Mouse (Mus musculus) c-Kit-negative CD71-positive TER-119-positive erythroid progenitor cells, embryonic 14.5 days (primary cell): Measurements from ENCODE around the gene Enho.

ENCODE experiments used
- DNase-seq: peaks from one replicate; pipeline ENCODE4 v3.0.0-alpha.2; 2013; ENCODE audit warnings: low read depth, low spot score

Enho gene

DNA sequence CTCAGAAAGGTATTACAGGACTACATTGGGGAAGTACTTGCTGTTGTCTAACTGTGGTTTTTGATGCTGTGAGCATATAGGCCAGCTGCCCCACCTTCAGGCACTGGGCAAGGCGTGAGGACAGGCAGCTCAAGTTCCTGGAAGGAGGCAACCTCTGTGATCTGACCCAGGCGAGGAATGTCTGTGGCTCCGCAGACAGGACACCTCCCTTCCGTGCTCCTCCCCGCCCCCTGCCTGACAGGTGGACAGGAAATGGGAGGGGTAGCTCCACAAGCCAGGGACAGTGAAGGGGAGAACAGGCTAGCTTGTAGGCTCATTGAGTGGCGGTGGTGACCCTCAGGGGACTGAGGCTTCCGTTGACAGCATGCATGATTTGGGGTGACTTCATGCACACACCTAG is 24.4 kb upstream of the Enho start:
- no peak for DNase-seq

DNA sequence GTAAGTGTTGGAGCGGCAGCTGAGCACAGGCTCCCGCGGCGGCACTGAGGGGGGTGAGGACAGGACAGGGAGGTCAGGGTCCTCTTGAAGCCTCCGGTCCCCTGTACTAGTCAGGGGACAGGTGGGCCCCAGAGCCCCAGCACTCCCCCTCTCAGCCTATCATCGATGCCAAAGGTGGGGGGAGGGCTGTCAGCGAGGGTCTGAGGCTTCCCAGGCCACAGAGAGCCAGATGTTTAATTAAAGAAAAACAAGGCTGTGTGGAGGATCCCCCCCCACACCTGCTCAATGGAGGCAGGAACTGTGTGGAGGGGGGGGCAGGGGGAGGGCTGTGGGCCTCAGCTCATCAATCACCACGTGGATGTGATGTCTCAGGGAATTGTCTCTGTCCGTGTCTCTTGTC is 23.5 kb upstream of the Enho start:
- no peak for DNase-seq

- DNase-seq = no peak
These were observed 22.6 kb upstream of the Enho start for GRCm38 (mm10) chr4:41662723-41663122.

GRCm38 (mm10) chr4:41660851-41661430 is 20.8 kb upstream of the Enho start:
- DNase-seq = no peak

- DNase-seq = no peak
These were observed 19.4 kb upstream of the Enho start for GRCm38 (mm10) chr4:41659556-41659955.

DNA sequence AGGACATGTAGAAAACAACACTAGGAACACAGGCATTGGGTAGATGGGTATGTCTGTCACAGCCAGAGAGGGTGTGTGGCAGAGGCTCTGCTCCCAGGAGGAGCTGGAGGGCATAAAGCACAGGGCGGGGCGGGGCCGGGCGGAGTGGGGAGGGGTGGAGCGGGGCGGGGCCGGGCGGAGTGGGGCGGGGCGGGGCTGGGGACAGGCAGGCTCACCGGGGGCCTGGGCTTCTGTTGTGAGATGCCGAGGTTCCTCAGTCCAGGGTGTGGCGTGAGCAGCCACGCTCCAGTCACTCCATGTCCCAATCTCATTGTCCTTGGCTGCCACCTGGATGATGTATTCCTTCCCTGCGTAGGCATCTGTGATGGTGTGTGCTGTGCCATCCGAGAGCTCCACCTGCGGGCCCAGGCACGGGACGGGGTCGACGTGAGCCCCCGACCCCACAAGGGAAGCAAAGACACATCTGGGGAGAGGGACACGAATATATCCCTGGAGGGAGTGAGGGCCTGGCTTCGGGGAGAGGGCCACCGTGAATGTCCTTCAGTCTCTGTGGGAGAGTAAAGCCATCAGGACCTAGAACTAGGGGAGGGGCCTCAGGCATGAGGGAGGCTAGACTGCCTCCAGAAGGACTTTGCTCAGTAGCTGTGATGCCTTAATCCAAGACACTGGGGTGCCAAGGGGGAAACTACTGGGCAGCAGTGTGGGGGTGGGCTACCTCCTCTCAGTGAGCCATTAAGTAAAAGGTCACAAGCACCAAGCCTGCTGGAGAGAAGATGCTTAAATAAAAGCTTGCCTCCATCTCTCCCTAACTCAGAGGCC is 18.7 kb upstream of the Enho start:
- DNase-seq = no peak

DNA sequence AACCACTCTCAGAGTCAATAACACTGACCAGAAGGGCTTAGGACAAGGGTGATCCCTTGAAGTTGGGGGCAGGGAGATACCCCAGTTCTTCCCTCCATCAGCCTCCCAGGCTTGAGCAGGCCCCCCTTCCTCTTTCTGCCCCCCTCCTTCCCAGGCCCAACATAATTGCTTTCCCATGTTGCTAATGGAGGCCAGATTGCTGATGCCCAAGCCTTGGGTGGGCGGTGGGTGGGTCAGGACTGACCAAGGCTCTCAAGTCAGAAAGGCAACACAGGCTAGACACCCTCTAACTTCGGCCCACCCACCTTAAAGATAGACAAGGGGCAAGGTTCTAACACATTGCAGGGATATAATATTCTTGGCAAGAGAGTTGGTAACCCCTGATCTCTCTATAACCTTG is 15.4 kb upstream of the Enho start:
- DNase-seq = no peak

GRCm38 (mm10) chr4:41654217-41654616 is 14.1 kb upstream of the Enho start:
- DNase-seq = no peak

GRCm38 (mm10) chr4:41653730-41654129 is 13.6 kb upstream of the Enho start:
- DNase-seq = no peak

GRCm38 (mm10) chr4:41653296-41653695 is 13.2 kb upstream of the Enho start:
- DNase-seq = peak; percentile 11

- peak; percentile 26 for DNase-seq
These were observed 8.5 kb upstream of the Enho start for GRCm38 (mm10) chr4:41648627-41649026.

DNA sequence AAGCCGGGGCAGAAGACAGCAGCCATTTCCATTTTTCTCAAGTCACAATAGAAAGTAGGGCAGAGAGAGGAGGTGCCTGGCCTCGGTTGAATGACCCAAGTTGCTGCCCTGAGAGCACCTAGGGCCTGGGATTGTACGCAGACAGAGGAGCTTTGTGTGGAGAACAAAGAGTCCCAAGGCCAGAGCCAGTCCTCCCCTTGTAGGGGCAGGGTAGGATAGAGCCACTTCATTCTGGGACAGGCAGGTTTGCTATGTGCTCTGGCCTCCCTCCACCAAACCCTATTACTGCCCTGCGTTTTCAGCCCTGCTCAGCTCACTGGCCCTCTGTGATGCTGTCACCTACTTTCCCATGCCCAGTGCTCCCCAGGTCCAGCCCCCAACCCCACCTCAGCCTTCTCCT is 8.0 kb upstream of the Enho start:
- DNase-seq = no peak

- no peak for DNase-seq
These were observed 5.4 kb upstream of the Enho start for GRCm38 (mm10) chr4:41645488-41645887.

DNA sequence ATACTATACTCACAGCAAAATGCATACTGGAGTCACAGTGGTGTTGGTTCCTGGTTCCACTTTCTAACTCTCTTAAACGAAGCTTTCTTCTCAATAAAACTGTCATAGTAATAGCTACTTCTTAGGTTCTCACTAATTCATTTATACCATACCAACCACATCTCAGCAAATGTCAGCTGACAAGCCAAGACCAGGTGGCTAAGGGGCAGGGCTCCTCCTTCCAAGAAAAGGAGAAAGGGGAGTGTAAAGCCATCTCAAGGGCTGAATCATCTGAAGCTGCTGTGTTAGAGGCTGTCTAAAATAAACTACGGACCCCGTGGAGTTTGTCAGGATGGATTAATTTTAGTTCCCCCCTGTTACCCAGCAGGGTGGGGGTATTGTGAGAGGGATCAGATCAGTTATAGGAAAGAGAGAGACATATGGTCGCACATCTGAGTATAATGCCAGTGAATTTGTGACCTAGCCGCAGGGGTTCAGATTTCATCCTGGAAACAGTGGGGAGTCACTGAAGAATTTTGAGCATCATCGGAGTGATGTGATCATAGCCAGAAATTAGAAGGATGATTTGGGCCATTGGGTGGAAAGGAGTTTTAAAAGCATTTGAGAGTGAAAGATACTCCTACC is 1.2 kb upstream of the Enho start:
- DNase-seq = no peak

GRCm38 (mm10) chr4:41639214-41639841 is 796 bp downstream of the Enho start:
- DNase-seq = no peak

- no peak for DNase-seq
These were observed 1.3 kb downstream of the Enho start for GRCm38 (mm10) chr4:41638828-41639213.

DNA sequence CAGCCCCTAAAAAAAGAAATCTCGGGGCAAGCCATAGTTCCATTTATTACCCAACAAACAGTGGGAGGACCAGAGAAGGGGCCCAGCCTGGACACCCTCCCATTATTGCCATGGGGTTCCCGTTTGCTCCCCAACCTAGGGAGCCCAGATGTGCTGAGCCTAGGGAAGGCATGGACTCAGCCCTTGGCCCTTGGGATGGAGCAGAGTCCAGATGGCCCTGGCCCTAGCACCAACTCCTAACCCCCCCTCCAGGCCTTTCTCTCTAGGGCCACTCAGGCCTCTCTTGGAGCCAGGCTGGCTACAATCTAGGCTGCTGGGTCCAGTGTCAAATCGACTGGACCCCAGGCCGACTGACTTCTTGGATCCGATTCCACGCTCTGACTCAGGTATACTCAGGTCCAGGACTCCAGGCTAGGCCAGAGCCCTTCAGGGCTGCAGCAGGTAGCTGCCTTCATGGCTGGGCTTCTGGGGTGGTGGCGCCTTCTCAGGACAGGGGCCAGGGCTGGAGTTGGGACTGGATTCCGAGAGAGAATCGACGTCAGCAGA is 1.9 kb downstream of the Enho start:
- no peak for DNase-seq

- DNase-seq = no peak
These were observed 3.1 kb downstream of the Enho start for GRCm38 (mm10) chr4:41636882-41637635.

DNA sequence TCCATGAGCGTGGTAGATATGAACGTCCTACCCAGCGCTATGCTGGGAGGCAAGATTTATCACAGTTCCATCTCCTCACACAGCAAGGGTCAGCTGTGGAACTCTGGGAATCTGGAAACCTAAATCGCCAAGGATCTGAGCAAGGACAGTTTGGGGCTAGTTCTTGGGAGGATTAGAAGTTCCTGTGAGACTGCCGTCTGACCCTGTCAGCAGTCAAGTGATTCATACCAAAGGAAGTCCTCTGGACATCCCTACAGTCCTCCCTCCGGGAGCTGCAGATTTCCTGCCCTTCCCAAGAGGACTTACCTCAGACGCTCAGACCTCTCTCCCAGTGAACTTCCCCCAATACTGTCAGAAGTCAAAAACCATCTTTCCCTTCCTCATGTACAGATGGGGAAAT is 3.8 kb downstream of the Enho start:
- no peak for DNase-seq

DNA sequence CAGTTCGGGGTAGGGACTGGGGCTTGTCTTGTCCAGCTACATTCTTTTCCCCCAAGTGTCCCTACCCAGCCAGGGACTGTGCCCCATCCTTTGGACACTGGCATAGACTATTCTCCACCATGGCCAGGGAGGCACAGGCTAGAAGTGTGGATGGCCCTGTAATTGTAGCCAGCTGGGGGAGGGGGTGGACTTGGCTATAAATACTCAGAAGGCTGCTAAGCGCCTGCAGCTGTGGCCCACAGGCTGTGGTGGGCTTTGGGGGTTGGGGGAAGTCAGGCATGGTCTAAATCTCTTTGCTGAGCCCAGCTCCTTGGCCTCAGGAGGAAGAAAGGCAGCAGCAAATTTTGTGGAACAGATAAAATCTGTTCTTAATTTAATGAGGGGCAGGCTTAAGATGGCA is 4.2 kb downstream of the Enho start:
- DNase-seq = no peak

GRCm38 (mm10) chr4:41635224-41635623 is 4.9 kb downstream of the Enho start:
- no peak for DNase-seq

- DNase-seq = no peak
These were observed 5.5 kb downstream of the Enho start for GRCm38 (mm10) chr4:41634631-41635030.
